Mouse (Mus musculus): ENCODE results near the gene Tmem190. TPM values are rescaled to one million over a fixed set of nuclear protein-coding genes. Genes with fewer than 3 reads are reported as not detected.

Tmem190 gene
- not detected in 2 replicates for total RNA-seq (2017)

GRCm38 (mm10) chr7:4782759-4783158 is at the start of gene Tmem190, which contains the start of gene Il11:
TSS of gene Tmem190 (plus strand) at chr7:4782937.
TSS of gene Il11 (minus strand) at chr7:4782859.
- no peak for ATAC-seq (replicated peaks; ENCODE audit: low read depth, poor library complexity, severe bottlenecking)

GRCm38 (mm10) chr7:4732968-4733392 is 49.8 kb upstream of the Tmem190 start:
- peak; percentile 69; the same call in 1 of the 2 replicates for ATAC-seq (replicated peaks; ENCODE audit: low read depth, poor library complexity, severe bottlenecking)

- no peak for ATAC-seq (replicated peaks; ENCODE audit: low read depth, poor library complexity, severe bottlenecking)
These were observed 43.6 kb upstream of the Tmem190 start for GRCm38 (mm10) chr7:4739041-4739543.

- peak; percentile 87 for ATAC-seq (replicated peaks; ENCODE audit: low read depth, poor library complexity, severe bottlenecking)
These were observed 43.0 kb upstream of the Tmem190 start, which contains the start of gene Kmt5c for GRCm38 (mm10) chr7:4739544-4740275. TSS of gene Kmt5c (plus strand) at chr7:4740115.

- ATAC-seq (replicated peaks; ENCODE audit: low read depth, poor library complexity, severe bottlenecking): no peak
These were observed 42.4 kb upstream of the Tmem190 start for GRCm38 (mm10) chr7:4740309-4740727.

GRCm38 (mm10) chr7:4741151-4741550 is 41.6 kb upstream of the Tmem190 start:
- peak; percentile 33 for ATAC-seq (replicated peaks; ENCODE audit: low read depth, poor library complexity, severe bottlenecking)

GRCm38 (mm10) chr7:4741672-4742481 is 40.9 kb upstream of the Tmem190 start:
- ATAC-seq (replicated peaks; ENCODE audit: low read depth, poor library complexity, severe bottlenecking): no peak

GRCm38 (mm10) chr7:4742482-4742819 is 40.3 kb upstream of the Tmem190 start:
- ATAC-seq (replicated peaks; ENCODE audit: low read depth, poor library complexity, severe bottlenecking): no peak

GRCm38 (mm10) chr7:4743354-4743753 is 39.4 kb upstream of the Tmem190 start:
- ATAC-seq (replicated peaks; ENCODE audit: low read depth, poor library complexity, severe bottlenecking): no peak

- ATAC-seq (replicated peaks; ENCODE audit: low read depth, poor library complexity, severe bottlenecking): no peak
These were observed 37.9 kb upstream of the Tmem190 start for GRCm38 (mm10) chr7:4744886-4745285.

GRCm38 (mm10) chr7:4746326-4746980 is 36.3 kb upstream of the Tmem190 start:
- no peak for ATAC-seq (replicated peaks; ENCODE audit: low read depth, poor library complexity, severe bottlenecking)

- ATAC-seq (replicated peaks; ENCODE audit: low read depth, poor library complexity, severe bottlenecking): peak; percentile 16; the same call in 1 of the 2 replicates
These were observed 35.4 kb upstream of the Tmem190 start for GRCm38 (mm10) chr7:4747156-4747899.

GRCm38 (mm10) chr7:4748321-4748720 is 34.4 kb upstream of the Tmem190 start:
- ATAC-seq (replicated peaks; ENCODE audit: low read depth, poor library complexity, severe bottlenecking): no peak

GRCm38 (mm10) chr7:4749169-4749568 is 33.6 kb upstream of the Tmem190 start:
- ATAC-seq (replicated peaks; ENCODE audit: low read depth, poor library complexity, severe bottlenecking): no peak

GRCm38 (mm10) chr7:4751971-4752820 is 30.5 kb upstream of the Tmem190 start:
- ATAC-seq (replicated peaks; ENCODE audit: low read depth, poor library complexity, severe bottlenecking): peak; percentile 47

- ATAC-seq (replicated peaks; ENCODE audit: low read depth, poor library complexity, severe bottlenecking): peak; percentile 84
These were observed 29.7 kb upstream of the Tmem190 start, which contains the start of gene Cox6b2 for GRCm38 (mm10) chr7:4752821-4753570. TSS of gene Cox6b2 (minus strand) at chr7:4753094.

GRCm38 (mm10) chr7:4759670-4760069 is 23.1 kb upstream of the Tmem190 start:
- no peak for ATAC-seq (replicated peaks; ENCODE audit: low read depth, poor library complexity, severe bottlenecking)
